Mouse (Mus musculus) forebrain, embryonic 11.5 days (tissue): Measurements from ENCODE around the gene Lysmd2. TPM values are rescaled to one million over a fixed set of nuclear protein-coding genes. Genes with fewer than 3 reads are reported as not detected.
"Not testable (repeated sequence)": the region's sequence is repeated elsewhere in the genome, so short reads cannot be mapped to it uniquely, and the experiment has no call there.

Experiments
- ATAC-seq: fragments of 200-750 bp; cut with Nextera tagmentation; replicated peaks from 2 replicates; pipeline ENCODE4 v1.8.0; 2017; ENCODE audit warnings: moderate TSS enrichment; ENCODE audit not compliant: low FRiP score
- DNase-seq: peaks from one replicate; pipeline ENCODE4 v3.0.0-alpha.2; 2017; ENCODE audit warnings: low spot score
- H3K27ac ChIP-seq: fragments of 300-500 bp; sonication (generic); 2 replicates; pipeline ENCODE4 v1.5.1; 2014; ENCODE audit warnings: low read depth, low read length
- H3K27me3 ChIP-seq: fragments of 300-500 bp; sonication (generic); 2 replicates; pipeline ENCODE4 v1.6.1; 2014; ENCODE audit warnings: mild to moderate bottlenecking, low read length, mixed read lengths; ENCODE audit not compliant: control insufficient read depth, insufficient read depth
- H3K36me3 ChIP-seq: fragments of 300-500 bp; sonication (generic); 2 replicates; pipeline ENCODE4 v1.6.1; 2014; ENCODE audit warnings: mild to moderate bottlenecking, low read length, moderate library complexity, mixed read lengths; ENCODE audit not compliant: control insufficient read depth, insufficient read depth
- H3K4me1 ChIP-seq: fragments of 300-500 bp; sonication (generic); replicated peaks from 2 replicates; pipeline ENCODE4 v1.6.1; 2014; ENCODE audit warnings: low read length, mixed read lengths; ENCODE audit not compliant: control insufficient read depth, insufficient read depth
- H3K4me2 ChIP-seq: fragments of 300-500 bp; sonication (generic); 2 replicates; pipeline ENCODE4 v1.6.1; 2014; ENCODE audit warnings: low read depth, mild to moderate bottlenecking, low read length, moderate library complexity, mixed read lengths; ENCODE audit not compliant: severe bottlenecking
- H3K4me3 ChIP-seq: fragments of 300-500 bp; sonication (generic); 2 replicates; pipeline ENCODE4 v1.5.1; 2014; ENCODE audit warnings: low read depth, low read length
- H3K9ac ChIP-seq: fragments of 300-500 bp; sonication (generic); 2 replicates; pipeline ENCODE4 v1.6.1; 2014; ENCODE audit warnings: low read length
- H3K9me3 ChIP-seq: fragments of 300-500 bp; sonication (generic); 2 replicates; pipeline ENCODE4 v1.6.1; 2016; ENCODE audit warnings: low read length, mixed read lengths; ENCODE audit not compliant: control insufficient read depth
- WGBS: fragments of 180-500 bp; shearing (Covaris S2); extraction: QIAGEN DNeasy Blood & Tissue Kit; methylation state at CpG from one replicate; pipeline ENCODE4 v1.1.7; 2014; 5-methylcytosine and 5-hydroxymethylcytosine counted together
- polyA plus RNA-seq: library from polyadenylated mRNA; unstranded; fragments of >200 nt; fragmentation: Nextera tagmentation; extraction: Ambion mirVana; gene quantifications from 2 replicates; pipeline ENCODE4 v1.2.1, GENCODE M21; 2014

The Lysmd2 gene
- polyA plus RNA-seq, 1 experiment from 2014 or later = 13.0 TPM

GRCm38 (mm10) chr9:75645405-75645804 is 19.9 kb downstream of the Lysmd2 start:
- H3K4me3 ChIP-seq = no peak overlapping the region
- H3K9ac ChIP-seq = no peak overlapping the region
- H3K4me2 ChIP-seq = no peak overlapping the region
- DNase-seq = no peak
- no peak overlapping the region for H3K27ac ChIP-seq
- 66% methylated on average over 3 of the region's 3 CpGs for WGBS
- no peaks in the 10 kb centered on the region for H3K27me3 ChIP-seq
- no peaks in the 10 kb centered on the region for H3K4me1 ChIP-seq
- no peaks in the 10 kb centered on the region for H3K9me3 ChIP-seq
- no peaks in the 10 kb centered on the region; the same call in 1 of the 2 replicates for H3K36me3 ChIP-seq
- ATAC-seq = no peak

- 84% methylated on average over 12 of the region's 12 CpGs for WGBS
- H3K4me1 ChIP-seq = no peaks in the 10 kb centered on the region
- no peak overlapping the region for H3K27ac ChIP-seq
- H3K9ac ChIP-seq = no peak overlapping the region
- no peaks in the 10 kb centered on the region for H3K9me3 ChIP-seq
- H3K4me3 ChIP-seq = no peak overlapping the region
- no peak overlapping the region for H3K4me2 ChIP-seq
- H3K36me3 ChIP-seq = no peaks in the 10 kb centered on the region
- DNase-seq (no peak), ATAC-seq (no peak)
- no peaks in the 10 kb centered on the region for H3K27me3 ChIP-seq
Observed at GRCm38 (mm10) chr9:75653981-75654911, 28.7 kb downstream of the Lysmd2 start.

GRCm38 (mm10) chr9:75656456-75656855 is 30.9 kb downstream of the Lysmd2 start:
- H3K4me1 ChIP-seq, DNase-seq, H3K4me2 ChIP-seq, H3K9ac ChIP-seq, H3K4me3 ChIP-seq, H3K27me3 ChIP-seq, H3K9me3 ChIP-seq, H3K36me3 ChIP-seq, ATAC-seq, H3K27ac ChIP-seq: not testable (repeated sequence)
- WGBS = 83% methylated on average over 3 of the region's 3 CpGs

GRCm38 (mm10) chr9:75660917-75661316 is 35.4 kb downstream of the Lysmd2 start:
- Histone ChIP-seq H3K27me3 (no peaks in the 10 kb centered on the region), H3K9me3 (no peaks in the 10 kb centered on the region), H3K36me3 (no peaks in the 10 kb centered on the region), H3K9ac (no peak overlapping the region), H3K4me2 (no peak overlapping the region), H3K4me1 (no peaks in the 10 kb centered on the region), H3K4me3 (no peak overlapping the region), H3K27ac (no peak overlapping the region)
- ATAC-seq (no peak), DNase-seq (no peak)
- WGBS = 92% methylated on average over 8 of the region's 8 CpGs

GRCm38 (mm10) chr9:75665364-75665763 is 39.8 kb downstream of the Lysmd2 start:
- no peak overlapping the region for H3K27ac ChIP-seq
- H3K4me1 ChIP-seq = no peaks in the 10 kb centered on the region
- no peaks in the 10 kb centered on the region for H3K36me3 ChIP-seq
- H3K9ac ChIP-seq = no peak overlapping the region
- no peaks in the 10 kb centered on the region for H3K9me3 ChIP-seq
- H3K4me3 ChIP-seq = no peak overlapping the region
- 93% methylated on average over 6 of the region's 6 CpGs for WGBS
- H3K4me2 ChIP-seq = no peak overlapping the region
- no peaks in the 10 kb centered on the region for H3K27me3 ChIP-seq
- ATAC-seq = no peak
- no peak for DNase-seq

- H3K36me3 ChIP-seq = no peaks in the 10 kb centered on the region
- H3K4me1 ChIP-seq = no peaks in the 10 kb centered on the region
- no peaks in the 10 kb centered on the region for H3K27me3 ChIP-seq
- no peak overlapping the region for H3K9ac ChIP-seq
- H3K4me2 ChIP-seq = no peak overlapping the region
- 77% methylated on average over 5 of the region's 5 CpGs for WGBS
- no peak overlapping the region for H3K27ac ChIP-seq
- DNase-seq (no peak), ATAC-seq (no peak)
- H3K4me3 ChIP-seq = no peak overlapping the region
- H3K9me3 ChIP-seq = no peaks in the 10 kb centered on the region
Observed at GRCm38 (mm10) chr9:75666612-75667011, 41.1 kb downstream of the Lysmd2 start.

- Histone ChIP-seq H3K4me2 (no peak overlapping the region), H3K9me3 (no peaks in the 10 kb centered on the region), H3K36me3 (no peaks in the 10 kb centered on the region; the same call in 1 of the 2 replicates), H3K27ac (no peak overlapping the region), H3K27me3 (no peaks in the 10 kb centered on the region), H3K4me1 (no peaks in the 10 kb centered on the region), H3K4me3 (no peak overlapping the region), H3K9ac (no peak overlapping the region)
- ATAC-seq (no peak), DNase-seq (no peak)
- WGBS = 67% methylated on average over 6 of the region's 6 CpGs
Observed at GRCm38 (mm10) chr9:75672769-75673168, 47.2 kb downstream of the Lysmd2 start.

- WGBS = 85% methylated on average over 7 of the region's 7 CpGs
- H3K36me3 ChIP-seq = no peaks in the 10 kb centered on the region; the same call in 1 of the 2 replicates
- H3K4me2 ChIP-seq = no peak overlapping the region
- H3K27ac ChIP-seq = no peak overlapping the region
- H3K4me3 ChIP-seq = no peak overlapping the region
- no peak for ATAC-seq
- no peak for DNase-seq
- no peaks in the 10 kb centered on the region for H3K4me1 ChIP-seq
- H3K9me3 ChIP-seq = no peaks in the 10 kb centered on the region
- no peak overlapping the region for H3K9ac ChIP-seq
- no peaks in the 10 kb centered on the region for H3K27me3 ChIP-seq
Observed at GRCm38 (mm10) chr9:75676226-75676625, 50.7 kb downstream of the Lysmd2 start.

- Histone ChIP-seq H3K4me2 (no peak overlapping the region), H3K4me3 (no peak overlapping the region), H3K27me3 (no peaks in the 10 kb centered on the region), H3K9me3 (no peaks in the 10 kb centered on the region), H3K9ac (no peak overlapping the region), H3K4me1 (no peaks in the 10 kb centered on the region), H3K27ac (no peak overlapping the region), H3K36me3 (no peaks in the 10 kb centered on the region; the same call in 1 of the 2 replicates)
- DNase-seq = no peak
- 85% methylated on average over 7 of the region's 7 CpGs for WGBS
- ATAC-seq = no peak
Observed at GRCm38 (mm10) chr9:75678341-75678740, 52.8 kb downstream of the Lysmd2 start.
